Mouse (Mus musculus) neutrophil, adult 5-6 weeks (primary cell): ENCODE measurements at regions not wholly inside any gene's neighbourhood (a gene's known extent, or its start where the extent isn't known, plus 50 kb on each side); places are given as distances from the start of the nearest gene placed in this dataset.

Experiments used
- ATAC-seq: fragments of 151-379, 151-347 bp; 2 replicates; pipeline ENCODE4 v1.8.0; 2017; ENCODE audit warnings: mild to moderate bottlenecking, moderate TSS enrichment; ENCODE audit not compliant: insufficient number of reproducible peaks, poor library complexity, low FRiP score, severe bottlenecking; ENCODE audit errors: extremely low read depth

DNA sequence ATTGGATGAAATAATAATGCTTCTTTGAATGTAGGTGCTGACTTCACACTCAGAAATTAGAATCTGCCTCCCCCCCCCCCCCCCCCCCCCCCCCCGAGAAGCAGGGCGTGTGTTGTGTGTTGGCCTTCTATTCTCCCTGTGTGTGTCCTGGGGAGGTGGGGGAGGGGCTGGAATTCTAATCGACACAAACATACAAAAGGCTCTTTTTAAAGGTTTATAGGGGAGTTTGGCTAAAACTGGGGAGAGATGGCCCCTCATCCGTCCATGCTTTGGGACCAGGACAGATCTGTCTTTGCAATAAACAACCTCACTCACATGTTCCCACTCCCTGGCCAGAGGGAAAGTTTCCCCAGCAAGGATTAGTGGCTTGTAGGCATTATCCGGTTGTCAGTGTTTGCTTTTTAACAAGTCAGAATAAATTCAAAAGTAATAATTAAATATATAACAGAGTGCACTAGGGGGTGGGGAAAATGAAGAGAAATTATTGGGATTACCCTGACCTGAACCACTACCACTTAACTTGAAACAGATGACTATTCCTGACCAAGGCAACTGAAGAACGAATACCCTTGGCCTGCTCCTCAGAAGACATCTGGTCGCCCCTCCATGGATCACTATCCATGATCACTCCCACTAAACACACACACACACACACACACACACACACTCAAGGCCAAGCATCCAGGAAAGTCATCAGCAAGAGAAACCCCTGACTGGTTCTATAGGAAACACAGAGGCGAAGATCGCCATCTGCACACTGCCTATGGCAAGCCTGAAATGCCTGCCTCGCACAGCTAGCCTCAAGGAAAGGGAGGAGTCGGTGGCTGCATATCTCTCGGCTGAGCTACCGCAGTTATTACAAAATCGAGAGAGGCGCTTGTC is 223.5 kb upstream of the Rgma start:
- ATAC-seq: no peak

DNA sequence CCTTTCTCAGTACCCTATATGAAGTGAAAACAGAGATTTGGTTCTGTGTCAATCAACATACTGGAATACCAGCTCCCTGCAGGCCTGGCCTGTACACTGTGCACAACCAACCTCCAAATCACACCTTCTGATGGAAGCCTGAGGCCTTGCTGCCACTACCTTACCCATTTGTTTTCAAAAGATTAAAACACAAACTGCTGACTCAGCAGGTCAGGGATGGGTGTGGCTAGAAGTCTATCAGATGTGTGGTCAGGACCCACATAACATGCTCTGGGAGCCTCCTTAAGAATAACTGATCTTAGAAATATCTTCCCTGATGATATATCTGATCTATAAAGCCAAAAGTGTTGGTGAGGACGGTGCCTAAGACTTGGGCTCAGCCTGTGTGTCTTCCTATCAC is 221.6 kb upstream of the Rgma start:
- ATAC-seq: no peak

DNA sequence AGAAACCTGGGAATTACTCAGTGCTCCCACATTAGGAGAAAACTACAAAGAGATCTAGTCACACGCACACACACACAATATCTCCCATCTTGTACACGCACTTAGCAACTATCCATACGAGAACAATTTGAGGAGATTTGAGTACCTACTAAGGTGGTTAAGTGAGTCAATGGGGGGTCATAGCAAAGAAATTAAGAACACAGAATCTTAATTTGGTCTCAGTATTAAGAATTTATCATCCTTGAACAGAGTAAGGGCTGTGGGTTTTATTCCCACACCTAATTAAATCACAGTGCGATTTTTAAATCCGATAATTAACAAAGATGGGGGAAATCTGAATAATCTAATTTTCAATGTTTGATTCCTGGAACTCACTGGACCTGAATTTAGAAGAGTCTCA is 216.5 kb upstream of the Rgma start:
- ATAC-seq: no peak

DNA sequence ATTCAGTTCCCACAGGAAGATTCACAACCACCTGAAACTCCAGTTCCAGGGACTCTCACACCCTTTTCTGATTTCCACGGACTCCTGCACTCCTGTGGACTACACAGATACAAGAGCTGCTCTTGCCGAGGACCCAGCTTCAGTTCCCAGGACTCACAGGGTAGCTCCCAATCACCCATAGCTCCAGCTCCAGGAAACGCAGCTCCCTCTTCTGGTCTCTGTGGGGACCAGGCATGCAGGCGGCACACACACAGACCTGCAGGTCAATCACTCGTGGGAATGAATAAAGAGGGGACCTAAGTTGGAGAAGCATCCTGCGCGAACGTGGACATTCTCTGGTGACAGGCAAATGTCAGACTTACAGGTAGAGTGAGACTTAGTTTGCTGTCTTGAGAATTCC is 214.3 kb upstream of the Rgma start:
- ATAC-seq: no peak

DNA sequence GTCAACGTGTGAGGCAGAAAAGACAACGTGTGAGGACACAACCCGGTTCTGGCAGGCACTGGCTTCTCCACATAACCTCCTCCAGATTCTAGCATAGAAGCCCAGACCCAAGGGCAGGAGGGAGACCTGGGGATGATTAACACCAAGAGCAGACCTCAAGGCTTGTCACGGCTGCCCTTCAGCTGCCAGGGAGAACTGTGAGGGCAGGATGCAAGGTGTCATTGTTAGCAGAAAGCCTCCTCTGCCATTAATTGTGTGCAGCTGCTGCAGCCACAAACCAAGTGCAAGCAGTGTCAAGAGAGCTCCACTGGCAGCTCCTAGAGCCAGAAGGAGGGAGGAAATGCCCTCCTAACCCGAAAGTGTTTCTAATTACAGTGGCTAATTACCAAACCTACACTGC is 211.6 kb upstream of the Rgma start:
- ATAC-seq: no peak

DNA sequence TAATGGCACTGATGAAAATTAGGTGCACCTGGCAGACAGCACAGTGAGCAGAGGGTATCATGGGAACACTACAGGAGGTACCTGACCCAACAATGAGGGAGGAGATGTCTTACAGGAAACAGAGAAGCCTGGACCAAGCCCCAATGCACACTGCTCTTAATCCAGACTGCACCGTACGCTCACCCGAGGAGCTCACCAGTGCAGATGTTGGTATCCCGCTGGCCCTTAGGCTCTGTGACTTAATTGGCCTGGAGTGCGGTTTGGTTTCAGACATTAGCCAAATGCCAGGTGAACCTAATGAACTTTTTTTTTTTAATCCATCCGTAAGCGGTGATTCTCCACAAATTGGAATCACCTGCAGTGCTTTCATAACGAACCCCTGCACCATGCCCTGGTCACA is 209.8 kb upstream of the Rgma start:
- ATAC-seq: no peak

DNA sequence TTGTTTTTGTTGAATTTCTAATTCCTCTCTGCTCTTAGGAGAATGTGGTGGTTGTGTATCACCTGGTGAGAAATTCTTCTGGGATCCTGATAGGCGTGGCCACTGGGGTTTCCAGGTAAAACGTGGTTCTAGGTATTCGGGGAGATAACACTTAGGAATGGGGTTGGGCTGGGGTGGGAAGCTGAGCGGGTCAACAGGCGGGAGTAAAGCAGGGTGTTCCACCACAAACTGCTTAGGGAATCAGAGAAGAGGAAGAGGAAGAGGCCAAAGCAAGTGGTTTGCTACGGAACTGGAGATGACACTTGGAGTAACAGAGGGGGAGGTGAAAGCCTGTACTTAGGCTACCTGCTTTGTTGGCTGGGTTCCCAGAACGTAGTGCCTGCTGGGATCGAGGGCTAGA is 205.9 kb upstream of the Rgma start:
- ATAC-seq: no peak

DNA sequence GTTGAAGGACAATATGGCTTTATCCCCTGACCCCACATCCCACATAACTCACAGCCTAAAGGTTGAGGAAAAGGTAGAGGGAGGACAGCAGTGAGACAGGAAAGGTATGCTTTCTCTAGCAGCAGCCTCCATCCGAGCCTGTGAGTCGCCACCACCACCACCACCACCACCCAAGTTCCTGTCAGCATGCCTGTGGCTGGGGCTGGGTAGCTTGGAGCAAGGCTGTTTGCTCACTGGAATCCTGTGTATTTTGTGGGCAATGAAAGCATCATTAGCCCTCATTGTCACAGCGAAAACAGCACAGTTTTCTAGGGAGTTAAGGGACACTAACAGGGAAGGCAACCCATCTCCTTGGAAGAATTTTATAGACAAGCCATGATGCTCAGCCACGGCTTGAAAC is 202.7 kb upstream of the Rgma start:
- ATAC-seq: no peak

DNA sequence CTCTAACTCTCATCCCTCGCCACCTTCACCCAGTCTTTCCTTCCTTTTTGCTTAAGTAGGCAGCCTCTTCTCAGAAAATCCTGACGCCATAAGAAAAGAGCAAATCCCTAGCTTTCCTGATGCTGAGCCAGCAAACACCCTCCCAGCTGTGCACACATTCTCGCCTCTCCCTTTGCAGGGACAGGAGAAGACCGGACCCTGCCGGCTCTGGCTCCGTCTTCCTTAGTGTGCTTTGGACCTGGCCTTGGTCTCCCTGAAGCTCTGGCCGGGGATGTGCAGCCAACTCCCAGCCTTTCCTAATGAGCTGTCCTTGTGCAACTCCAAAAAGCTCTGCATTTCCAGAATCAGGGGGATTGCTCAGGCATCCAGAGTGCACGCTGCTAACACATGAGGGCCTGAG is 191.5 kb upstream of the Rgma start:
- ATAC-seq: no peak

DNA sequence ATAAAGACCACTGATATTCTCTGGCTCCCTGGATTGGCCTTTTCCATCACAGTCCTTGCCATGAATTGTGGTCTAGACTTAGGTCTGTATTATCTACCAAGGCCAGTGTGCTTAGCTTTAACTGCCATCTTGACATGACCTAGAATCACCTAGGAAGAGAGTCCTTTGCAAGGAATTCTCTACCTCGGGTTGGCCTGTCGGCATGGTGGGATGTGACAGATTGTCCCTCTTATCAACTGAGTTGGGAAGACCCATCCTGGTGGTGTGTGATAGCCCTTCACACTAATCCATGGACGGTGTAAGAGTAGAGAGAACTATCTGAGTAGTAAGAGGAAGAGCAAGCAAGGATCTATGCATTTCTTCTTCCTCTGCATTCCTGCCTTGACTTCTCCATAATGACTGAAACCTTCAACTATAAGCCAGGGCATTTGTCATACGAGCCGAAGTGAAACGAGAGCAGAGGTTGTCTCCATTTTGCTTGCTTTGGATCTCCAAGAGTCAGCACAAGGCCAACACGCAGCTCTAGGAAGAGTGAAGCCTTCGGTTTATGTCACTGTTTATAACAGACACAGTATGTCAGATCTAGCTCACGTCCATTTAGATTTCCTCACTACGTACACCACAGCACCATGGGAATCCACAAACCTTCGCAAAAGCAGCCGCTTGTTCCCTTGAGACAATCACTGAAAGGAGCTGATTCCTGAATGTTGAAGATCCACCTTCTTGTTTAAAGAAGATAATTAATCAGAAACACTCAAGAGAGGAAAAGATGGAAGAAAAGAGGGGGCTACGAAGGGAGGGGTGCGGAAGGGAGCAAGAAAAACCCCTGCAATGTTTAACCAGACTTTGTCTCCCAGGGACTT is 190.9 kb upstream of the Rgma start:
- no peak for ATAC-seq

DNA sequence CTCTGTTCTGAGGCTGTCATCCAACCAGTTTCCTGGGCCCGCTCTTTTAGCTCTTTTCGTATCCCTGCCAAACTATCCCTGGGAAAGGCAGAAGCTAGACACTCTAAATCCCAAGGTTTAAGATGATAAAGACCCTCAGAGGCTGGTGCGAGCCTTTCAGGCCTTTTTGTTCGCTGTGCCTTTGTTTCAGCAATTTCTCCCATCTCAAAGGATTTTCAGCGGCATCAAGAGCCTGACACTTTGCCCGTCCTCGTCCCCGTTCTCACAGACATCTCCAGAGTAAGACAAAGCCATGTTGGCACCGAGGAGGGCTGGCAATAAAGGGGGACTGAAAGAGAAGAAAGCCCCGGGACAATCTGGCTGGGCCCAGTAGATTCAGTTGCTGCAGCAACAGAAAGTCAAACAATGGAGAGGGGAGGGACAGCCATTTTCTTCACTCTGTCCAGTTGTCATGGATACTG is 190.2 kb upstream of the Rgma start:
- no peak for ATAC-seq

DNA sequence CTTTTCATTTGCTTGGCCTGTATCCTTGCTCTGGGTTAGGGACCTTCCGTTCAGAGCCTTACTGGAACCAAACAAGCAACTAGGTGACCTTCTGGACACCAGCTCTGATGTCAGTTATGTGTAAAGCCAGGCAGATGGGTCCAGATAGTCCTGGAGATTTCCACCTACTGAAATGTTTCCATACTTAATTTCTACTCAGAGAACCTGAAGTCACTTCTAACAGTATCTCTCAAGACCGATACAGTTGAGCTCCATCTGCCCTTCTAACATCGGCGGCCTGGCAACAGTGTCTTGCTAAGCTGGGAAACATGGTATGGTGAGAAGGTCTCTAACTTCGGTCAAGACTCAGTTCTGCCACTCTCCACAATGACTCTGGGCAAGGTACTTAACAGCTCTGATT is 189.7 kb upstream of the Rgma start:
- ATAC-seq: no peak

DNA sequence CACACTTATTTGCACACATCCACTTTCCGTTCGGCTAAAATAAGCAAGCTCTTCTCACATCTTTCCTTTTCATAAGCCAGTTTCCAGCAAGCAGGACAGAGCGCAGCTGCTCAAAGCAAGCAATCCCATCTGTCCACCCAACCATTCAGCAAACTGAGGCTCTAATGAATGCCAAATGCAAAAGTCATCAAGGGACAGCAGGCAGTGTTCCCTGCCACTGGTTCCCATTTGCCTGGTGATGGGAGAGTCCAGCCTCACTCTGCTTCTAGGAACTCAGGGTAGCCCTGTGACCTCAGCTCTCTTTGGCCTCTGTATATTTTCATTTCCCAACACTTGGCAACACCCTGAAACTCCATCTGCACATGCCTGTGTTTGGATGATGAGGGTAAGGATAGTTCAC is 188.8 kb upstream of the Rgma start:
- ATAC-seq: no peak

DNA sequence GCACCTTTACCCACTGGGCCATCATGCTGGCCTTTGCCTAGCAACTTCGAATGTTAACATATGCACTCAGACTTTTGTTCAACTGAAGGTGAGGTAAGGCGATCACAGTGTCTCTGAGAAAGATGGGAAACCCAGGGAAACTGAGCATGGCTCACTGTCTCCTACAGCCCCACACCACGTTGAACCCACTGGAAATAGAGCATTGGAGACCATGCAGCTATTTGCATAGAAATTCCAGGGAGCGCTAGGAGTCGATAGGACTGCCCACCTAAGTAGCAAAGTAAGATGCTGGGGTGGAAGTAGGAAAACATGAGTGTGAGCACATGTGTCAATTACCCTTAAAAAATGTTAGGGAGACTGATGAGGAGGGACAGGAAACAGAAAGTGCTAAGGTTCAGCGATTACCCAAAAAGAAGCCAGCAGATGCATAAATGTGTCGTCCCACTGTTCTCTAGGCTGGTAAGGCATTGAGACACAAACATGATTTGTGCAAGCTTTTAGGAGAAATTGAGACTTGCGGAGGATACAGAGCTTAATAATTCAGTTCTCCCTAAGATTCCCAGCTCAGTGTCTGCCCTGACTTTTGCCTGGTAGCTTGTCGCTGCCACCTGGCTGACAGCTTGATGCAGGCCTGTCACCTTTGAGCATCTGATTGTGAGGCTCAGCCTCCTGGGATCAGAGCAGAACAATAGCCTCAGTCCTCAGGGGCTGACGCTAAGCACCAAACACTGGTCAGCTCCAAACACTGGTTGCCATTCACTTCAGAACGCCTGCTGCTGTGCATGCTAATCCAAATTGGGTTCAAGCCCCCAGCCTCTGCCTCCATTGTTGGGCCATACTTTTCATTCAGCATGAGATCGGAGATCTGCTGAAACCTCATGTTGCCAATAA is 183.7 kb upstream of the Rgma start:
- ATAC-seq: no peak

DNA sequence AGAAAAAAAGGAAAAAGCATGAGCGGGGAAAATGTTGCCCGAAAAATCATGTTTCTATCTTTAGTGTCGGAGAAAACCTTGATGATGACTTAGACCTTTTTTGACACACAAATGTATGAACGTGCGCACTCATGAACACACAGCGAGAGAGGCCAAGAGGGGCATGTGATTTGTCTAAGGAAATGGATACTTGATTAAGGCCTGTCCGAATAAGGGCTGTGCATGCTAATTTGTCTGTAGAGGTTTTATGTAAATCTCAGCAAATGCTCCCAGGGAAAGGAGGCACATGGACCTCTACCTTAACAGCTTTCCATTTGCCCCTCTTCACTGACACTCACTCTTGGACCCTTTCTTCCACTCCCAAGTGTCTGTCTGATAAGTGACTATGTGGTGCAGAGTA is 182.5 kb upstream of the Rgma start:
- no peak for ATAC-seq

DNA sequence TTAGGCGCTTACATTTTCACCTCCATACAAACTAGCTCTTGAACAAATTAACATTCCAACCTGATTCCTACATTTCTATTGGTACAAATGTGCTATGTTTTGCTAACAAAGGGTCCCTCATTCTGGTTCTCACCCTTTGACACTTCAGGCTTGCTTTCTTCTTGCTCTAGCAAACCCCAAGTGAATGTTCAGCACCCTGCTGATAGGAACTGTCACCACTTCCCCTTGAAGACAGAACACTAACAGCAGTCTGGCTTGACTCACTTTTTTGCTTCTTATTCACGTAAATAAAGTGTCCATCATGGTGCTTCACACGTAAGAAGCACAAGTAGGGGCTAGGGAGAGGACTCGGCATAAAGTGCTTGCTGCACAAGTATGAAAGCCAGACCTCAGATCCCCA is 180.0 kb upstream of the Rgma start:
- no peak for ATAC-seq

DNA sequence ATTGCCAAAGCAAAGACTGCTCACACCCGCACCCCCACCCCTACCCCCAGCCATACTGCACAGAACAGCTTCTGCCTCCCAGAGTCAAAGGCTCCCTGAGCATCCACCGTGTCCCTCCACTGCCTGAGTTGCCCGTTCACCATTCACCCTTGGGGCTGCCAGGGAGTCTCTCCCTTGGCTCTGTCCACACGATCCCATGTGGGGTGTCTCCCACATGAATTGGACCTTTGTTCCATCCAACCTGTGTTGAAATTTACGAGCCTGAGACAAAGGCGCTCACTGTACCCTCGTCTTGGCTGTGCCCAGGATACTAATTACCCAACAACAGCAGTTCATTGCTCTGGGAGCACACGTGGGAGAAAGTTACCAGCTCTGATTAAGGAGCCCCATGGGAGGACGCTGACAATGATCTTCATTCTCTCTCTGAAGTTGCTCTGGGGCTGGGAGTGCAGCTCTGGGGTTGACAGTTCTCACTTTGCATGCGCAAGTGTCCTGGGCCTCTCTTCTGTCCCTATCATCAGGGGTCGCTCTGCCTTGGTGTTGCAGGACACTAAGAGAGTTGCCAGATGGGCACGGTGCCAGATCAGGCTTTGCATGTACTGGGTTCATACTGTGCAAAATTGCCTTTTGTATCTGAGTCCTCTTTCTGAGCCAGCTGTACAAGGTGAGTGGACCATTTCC is 178.3 kb upstream of the Rgma start:
- no peak for ATAC-seq

DNA sequence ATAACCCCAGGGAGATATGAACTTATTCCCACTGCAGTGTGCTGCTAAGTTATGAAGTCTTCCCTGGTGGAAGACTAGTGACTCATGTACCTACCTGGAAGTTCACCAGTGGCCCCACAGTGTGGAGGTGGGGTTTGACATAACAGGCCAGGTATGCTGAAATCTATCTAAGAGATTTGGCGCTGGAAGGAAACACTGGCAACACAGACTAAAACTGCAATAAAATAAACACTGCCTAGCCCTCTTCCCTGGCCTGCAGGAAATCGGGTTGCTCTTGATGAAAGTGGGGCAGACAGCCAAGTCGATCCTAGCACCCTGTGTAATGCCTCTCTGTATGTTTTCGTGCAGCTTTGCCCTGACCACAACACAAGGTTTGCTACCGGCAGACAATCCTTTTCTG is 177.2 kb upstream of the Rgma start:
- no peak for ATAC-seq

DNA sequence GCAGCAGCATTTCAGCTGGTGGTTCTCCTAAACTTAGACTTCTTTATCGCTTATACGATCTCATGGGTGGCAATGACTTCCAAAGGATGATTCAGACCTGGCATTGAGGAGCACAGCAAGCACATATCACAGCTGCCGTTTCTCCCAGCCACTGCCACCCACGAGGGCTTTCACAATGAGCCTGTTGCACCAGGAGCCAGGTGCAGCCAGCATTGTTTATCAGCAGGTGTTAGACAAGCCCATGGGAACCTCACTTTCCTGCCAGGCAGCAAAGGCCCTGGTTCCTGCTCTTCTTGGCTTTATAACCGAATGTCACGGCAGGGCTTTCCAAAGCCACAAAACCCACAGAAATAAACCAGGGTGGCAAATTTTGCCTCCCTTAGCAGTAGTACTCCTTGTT is 175.3 kb upstream of the Rgma start:
- ATAC-seq: no peak
